Mouse (Mus musculus): Measurements from ENCODE around the gene Pfdn6. TPM values are rescaled to one million over a fixed set of nuclear protein-coding genes. Genes with fewer than 3 reads are reported as not detected.

Pfdn6 gene
- polyA plus RNA-seq, 1 experiment from 2014 or later, result 83.8 TPM

- 88% methylated on average over 11 of the region's 11 CpGs for WGBS (ENCODE audit: insufficient replicate concordance)
- peaks cover 8% of the 10 kb centered on the region for H3K36me3 ChIP-seq (ENCODE audit: control insufficient read depth, insufficient read depth)
- H3K27me3 ChIP-seq (ENCODE audit: control insufficient read depth, insufficient read depth, low read depth, low read length), result no peaks in the 10 kb centered on the region
- H3K4me2 ChIP-seq (ENCODE audit: low read depth, low read length), result no peak overlapping the region
- H3K9me3 ChIP-seq (replicated peaks; ENCODE audit: control insufficient read depth, low read length), result no peaks in the 10 kb centered on the region
- H3K4me1 ChIP-seq (ENCODE audit: control insufficient read depth, low read depth, low read length), result peaks cover 19% of the 10 kb centered on the region
- no peak overlapping the region for H3K9ac ChIP-seq (ENCODE audit: low read depth, low read length)
- no peak overlapping the region for H3K4me3 ChIP-seq (ENCODE audit: low read depth, low read length)
- no peak for ATAC-seq (ENCODE audit: low read depth)
- no peak overlapping the region for H3K27ac ChIP-seq (ENCODE audit: low read length)
Observed at GRCm38 (mm10) chr17:33958451-33958850, 18.3 kb upstream of the Pfdn6 start.

GRCm38 (mm10) chr17:33957493-33957892, 17.4 kb upstream of the Pfdn6 start:
- Histone ChIP-seq H3K9ac (ENCODE audit: low read depth, low read length) (no peak overlapping the region), H3K36me3 (ENCODE audit: control insufficient read depth, insufficient read depth) (peaks cover 17% of the 10 kb centered on the region), H3K27me3 (ENCODE audit: control insufficient read depth, insufficient read depth, low read depth, low read length) (no peaks in the 10 kb centered on the region), H3K9me3 (replicated peaks; ENCODE audit: control insufficient read depth, low read length) (no peaks in the 10 kb centered on the region), H3K4me1 (ENCODE audit: control insufficient read depth, low read depth, low read length) (peaks cover 28% of the 10 kb centered on the region), H3K27ac (ENCODE audit: low read length) (no peak overlapping the region), H3K4me2 (ENCODE audit: low read depth, low read length) (no peak overlapping the region), H3K4me3 (ENCODE audit: low read depth, low read length) (no peak overlapping the region)
- WGBS (ENCODE audit: insufficient replicate concordance), result 80% methylated on average over 6 of the region's 6 CpGs
- no peak for ATAC-seq (ENCODE audit: low read depth)

- H3K27ac ChIP-seq (ENCODE audit: low read length), result peak overlapping the region; percentile 96; the same call in 1 of the 2 replicates
- no peak for ATAC-seq (ENCODE audit: low read depth)
Observed at GRCm38 (mm10) chr17:33956336-33956735, 16.2 kb upstream of the Pfdn6 start.

GRCm38 (mm10) chr17:33955555-33956214, 15.5 kb upstream of the Pfdn6 start, which contains the start of the genes Vps52 and Rps18:
Vps52 (plus strand) TSS chr17:33955812.
Rps18 (minus strand) TSS chr17:33956001.
- Histone ChIP-seq H3K36me3 (ENCODE audit: control insufficient read depth, insufficient read depth) (peaks cover 18% of the 10 kb centered on the region), H3K9me3 (replicated peaks; ENCODE audit: control insufficient read depth, low read length) (no peaks in the 10 kb centered on the region), H3K4me1 (ENCODE audit: control insufficient read depth, low read depth, low read length) (peaks cover 45% of the 10 kb centered on the region), H3K4me2 (ENCODE audit: low read depth, low read length) (peak within 1 kb of the TSS; percentile 88), H3K9ac (ENCODE audit: low read depth, low read length) (peak within 1 kb of the TSS; percentile 91), H3K27ac (ENCODE audit: low read length) (peak within 1 kb of the TSS; percentile 96), H3K27me3 (ENCODE audit: control insufficient read depth, insufficient read depth, low read depth, low read length) (no peaks in the 10 kb centered on the region), H3K4me3 (ENCODE audit: low read depth, low read length) (peak within 1 kb of the TSS; percentile 88)
- WGBS (ENCODE audit: insufficient replicate concordance), result under 1% methylated on average over 50 of the region's 50 CpGs
- peak; percentile 89 for ATAC-seq (ENCODE audit: low read depth)

More at GRCm38 (mm10) chr17:33956336-33956735, 16.2 kb upstream of the Pfdn6 start:
- H3K9ac ChIP-seq (ENCODE audit: low read depth, low read length), result peak overlapping the region; percentile 86
- H3K4me2 ChIP-seq (ENCODE audit: low read depth, low read length), result peak overlapping the region; percentile 83
- peaks cover 39% of the 10 kb centered on the region for H3K4me1 ChIP-seq (ENCODE audit: control insufficient read depth, low read depth, low read length)
- no peaks in the 10 kb centered on the region for H3K27me3 ChIP-seq (ENCODE audit: control insufficient read depth, insufficient read depth, low read depth, low read length)
- no peaks in the 10 kb centered on the region for H3K9me3 ChIP-seq (replicated peaks; ENCODE audit: control insufficient read depth, low read length)
- H3K4me3 ChIP-seq (ENCODE audit: low read depth, low read length), result peak overlapping the region; percentile 88
- peaks cover 18% of the 10 kb centered on the region for H3K36me3 ChIP-seq (ENCODE audit: control insufficient read depth, insufficient read depth)
- 5% methylated on average over 10 of the region's 10 CpGs for WGBS (ENCODE audit: insufficient replicate concordance)

GRCm38 (mm10) chr17:33954646-33955554, 14.8 kb upstream of the Pfdn6 start:
- H3K36me3 ChIP-seq (ENCODE audit: control insufficient read depth, insufficient read depth), result peaks cover 17% of the 10 kb centered on the region
- H3K9ac ChIP-seq (ENCODE audit: low read depth, low read length), result peak overlapping the region; percentile 91
- peak overlapping the region; percentile 88 for H3K4me2 ChIP-seq (ENCODE audit: low read depth, low read length)
- under 1% methylated on average over 33 of the region's 33 CpGs for WGBS (ENCODE audit: insufficient replicate concordance)
- H3K27ac ChIP-seq (ENCODE audit: low read length), result peak overlapping the region; percentile 87
- peak; percentile 4 for ATAC-seq (ENCODE audit: low read depth)
- peaks cover 50% of the 10 kb centered on the region for H3K4me1 ChIP-seq (ENCODE audit: control insufficient read depth, low read depth, low read length)
- no peaks in the 10 kb centered on the region for H3K27me3 ChIP-seq (ENCODE audit: control insufficient read depth, insufficient read depth, low read depth, low read length)
- H3K4me3 ChIP-seq (ENCODE audit: low read depth, low read length), result peak overlapping the region; percentile 88
- H3K9me3 ChIP-seq (replicated peaks; ENCODE audit: control insufficient read depth, low read length), result no peaks in the 10 kb centered on the region

GRCm38 (mm10) chr17:33953961-33954565, 13.9 kb upstream of the Pfdn6 start:
- H3K4me2 ChIP-seq (ENCODE audit: low read depth, low read length), result peak overlapping the region; percentile 88
- no peaks in the 10 kb centered on the region for H3K27me3 ChIP-seq (ENCODE audit: control insufficient read depth, insufficient read depth, low read depth, low read length)
- WGBS (ENCODE audit: insufficient replicate concordance), result 15% methylated on average over 5 of the region's 5 CpGs
- H3K27ac ChIP-seq (ENCODE audit: low read length), result peak overlapping the region; percentile 87
- peaks cover 50% of the 10 kb centered on the region for H3K4me1 ChIP-seq (ENCODE audit: control insufficient read depth, low read depth, low read length)
- peaks cover 16% of the 10 kb centered on the region for H3K36me3 ChIP-seq (ENCODE audit: control insufficient read depth, insufficient read depth)
- H3K9ac ChIP-seq (ENCODE audit: low read depth, low read length), result peak overlapping the region; percentile 91
- no peak for ATAC-seq (ENCODE audit: low read depth)
- H3K4me3 ChIP-seq (ENCODE audit: low read depth, low read length), result peak overlapping the region; percentile 88
- H3K9me3 ChIP-seq (replicated peaks; ENCODE audit: control insufficient read depth, low read length), result no peaks in the 10 kb centered on the region

- no peak for ATAC-seq (ENCODE audit: low read depth)
- Histone ChIP-seq H3K4me2 (ENCODE audit: low read depth, low read length) (peak overlapping the region; percentile 88), H3K9ac (ENCODE audit: low read depth, low read length) (peak overlapping the region; percentile 91), H3K4me1 (ENCODE audit: control insufficient read depth, low read depth, low read length) (peaks cover 50% of the 10 kb centered on the region), H3K9me3 (replicated peaks; ENCODE audit: control insufficient read depth, low read length) (no peaks in the 10 kb centered on the region), H3K27me3 (ENCODE audit: control insufficient read depth, insufficient read depth, low read depth, low read length) (no peaks in the 10 kb centered on the region), H3K27ac (ENCODE audit: low read length) (peak overlapping the region; percentile 37), H3K4me3 (ENCODE audit: low read depth, low read length) (peak overlapping the region; percentile 88), H3K36me3 (ENCODE audit: control insufficient read depth, insufficient read depth) (peaks cover 16% of the 10 kb centered on the region)
- WGBS (ENCODE audit: insufficient replicate concordance), result 50% methylated on average over 3 of the region's 3 CpGs
Observed at GRCm38 (mm10) chr17:33953310-33953709, 13.2 kb upstream of the Pfdn6 start.

- Histone ChIP-seq H3K36me3 (ENCODE audit: control insufficient read depth, insufficient read depth) (peaks cover 16% of the 10 kb centered on the region), H3K27ac (ENCODE audit: low read length) (peak overlapping the region; percentile 37), H3K27me3 (ENCODE audit: control insufficient read depth, insufficient read depth, low read depth, low read length) (no peaks in the 10 kb centered on the region), H3K9me3 (replicated peaks; ENCODE audit: control insufficient read depth, low read length) (no peaks in the 10 kb centered on the region), H3K9ac (ENCODE audit: low read depth, low read length) (peak overlapping the region; percentile 91), H3K4me1 (ENCODE audit: control insufficient read depth, low read depth, low read length) (peaks cover 50% of the 10 kb centered on the region), H3K4me3 (ENCODE audit: low read depth, low read length) (peak overlapping the region; percentile 88), H3K4me2 (ENCODE audit: low read depth, low read length) (peak overlapping the region; percentile 88)
- ATAC-seq (ENCODE audit: low read depth), result no peak
- 72% methylated on average over 4 of the region's 4 CpGs for WGBS (ENCODE audit: insufficient replicate concordance)
Observed at GRCm38 (mm10) chr17:33952879-33953278, 12.7 kb upstream of the Pfdn6 start.
